14 mouse cellular contexts compared by ENCODE assay signal in genomic region chr2:160427431-160427830, GRCm38 (mm10).
DNase-seq lines count a peak whose midpoint lies in the region; ATAC-seq lines count a peak whose summit lies in the region.
"Had no signal": no experiment of that assay in that cellular context is flagged by ENCODE, and none has a peak within 500 bp of the region (broad histone marks: within the 10 kb centered on the region; RNA-seq: fewer than 3 reads in every experiment).

No protein-coding gene starts in this region.

- DNase-seq in frontal cortex, postnatal 10 days (ENCODE audit: low spot score in 2 of 2) = no peak
- peak; percentile 56 to 73 for DNase-seq in thymus, adult 18-20 months
- DNase-seq in thymus, postnatal 14 days = peak; percentile 81
- DNase-seq in gastrocnemius, postnatal 10 days = no peak
- DNase-seq in spleen, postnatal 10 days (ENCODE audit: low spot score in 2 of 2) = no peak
- no peak for DNase-seq in cerebellum, postnatal 10 days
- DNase-seq: adrenal gland, adult 2 months; adrenal gland, postnatal 25 days; cerebellum, adult 18-20 months; cerebellum, adult 9-11 months; forebrain, postnatal 0 days; heart, adult 2 months had no signal

- ATAC-seq in frontal cortex, adult (ENCODE audit: low TSS enrichment) = peak; percentile 38; the same call in 1 of the 2 replicates
- ATAC-seq: forebrain, embryonic 13.5 days; forebrain, postnatal 0 days had no signal

Comparison
In these comparisons a context has a peak if more than half of its experiments do, and no peak if none do; other contexts are left out.
1. DNase-seq: peak in thymus, adult 18-20 months (2 of 2) and thymus, postnatal 14 days (single experiment); none in frontal cortex, postnatal 10 days (0 of 2), gastrocnemius, postnatal 10 days (single experiment), spleen, postnatal 10 days (0 of 2) and cerebellum, postnatal 10 days (0 of 2).